Mouse (Mus musculus): ENCODE measurements around the gene Nkiras2. TPM values are rescaled to one million over a fixed set of nuclear protein-coding genes. Genes with fewer than 3 reads are reported as not detected.
"Not testable (repeated sequence)": the region's sequence is repeated elsewhere in the genome, so short reads cannot be mapped to it uniquely, and the experiment has no call there.

Gene Nkiras2
- total RNA-seq, 2 experiments from 2014 or later: 48.6 to 50.6 TPM

- DNase-seq: no peak
These were observed 21.0 kb upstream of the Nkiras2 start for GRCm38 (mm10) chr11:100598074-100598473.

- no peak for DNase-seq
These were observed 17.7 kb upstream of the Nkiras2 start for GRCm38 (mm10) chr11:100601372-100601771.

GRCm38 (mm10) chr11:100603155-100603554 is 15.9 kb upstream of the Nkiras2 start:
- no peak for DNase-seq

GRCm38 (mm10) chr11:100603813-100604212 is 15.2 kb upstream of the Nkiras2 start:
- no peak for DNase-seq

- DNase-seq: no peak
These were observed 14.6 kb upstream of the Nkiras2 start for GRCm38 (mm10) chr11:100604321-100605005.

GRCm38 (mm10) chr11:100605451-100605850 is 13.6 kb upstream of the Nkiras2 start:
- no peak for DNase-seq

GRCm38 (mm10) chr11:100607121-100607520 is 11.9 kb upstream of the Nkiras2 start:
- no peak for DNase-seq

GRCm38 (mm10) chr11:100608796-100609195 is 10.2 kb upstream of the Nkiras2 start:
- DNase-seq: peak in 1 of 2 experiments; percentile 26

- DNase-seq: no peak
These were observed 9.6 kb upstream of the Nkiras2 start for GRCm38 (mm10) chr11:100609355-100609996.

- DNase-seq: peak; percentile 56 to 66
These were observed 8.9 kb upstream of the Nkiras2 start for GRCm38 (mm10) chr11:100609997-100610680.

- DNase-seq: no peak
These were observed 7.4 kb upstream of the Nkiras2 start for GRCm38 (mm10) chr11:100611627-100612026.

- no peak for DNase-seq
These were observed 5.8 kb upstream of the Nkiras2 start for GRCm38 (mm10) chr11:100613241-100613640.

GRCm38 (mm10) chr11:100616332-100616731 is 2.7 kb upstream of the Nkiras2 start:
- no peak for DNase-seq

- not testable (repeated sequence) for DNase-seq
These were observed 2.2 kb upstream of the Nkiras2 start for GRCm38 (mm10) chr11:100616836-100617235.

GRCm38 (mm10) chr11:100617480-100617879 is 1.6 kb upstream of the Nkiras2 start:
- no peak for DNase-seq

GRCm38 (mm10) chr11:100619485-100619975 is 486 bp downstream of the Nkiras2 start:
- peak; percentile 96 to 97 for DNase-seq

GRCm38 (mm10) chr11:100619982-100620381 is 938 bp downstream of the Nkiras2 start, which contains the start of gene Dnajc7:
Gene Dnajc7, minus strand, starts transcription at chr11:100620168.
- no peak for DNase-seq

- peak; percentile 97 for DNase-seq
These were observed 3.7 kb downstream of the Nkiras2 start for GRCm38 (mm10) chr11:100622714-100623113.

GRCm38 (mm10) chr11:100623867-100624266 is 4.8 kb downstream of the Nkiras2 start:
- DNase-seq: peak in 1 of 2 experiments; percentile 42

GRCm38 (mm10) chr11:100625754-100626700 is 7.0 kb downstream of the Nkiras2 start:
- no peak for DNase-seq

GRCm38 (mm10) chr11:100626701-100627195 is 7.7 kb downstream of the Nkiras2 start:
- peak; percentile 68 to 86 for DNase-seq

Measured in heart, adult 18-20 months (tissue).